Mouse (Mus musculus) liver, embryonic 14.5 days (tissue): ENCODE data around the gene Samd11.
A peak's percentile ranks its signal among the peaks of the same experiment; 100 is the strongest.

Experiments
- CTCF ChIP-seq: IDR thresholded peaks from 2 replicates; pipeline ENCODE4 v1.5.1; 2016; ENCODE audit warnings: antibody characterized with exemption, low read depth, control low read depth
- EP300 ChIP-seq: IDR thresholded peaks from 2 replicates; pipeline ENCODE4 v1.6.1; 2016; ENCODE audit warnings: antibody characterized with exemption, low read depth

- TF ChIP-seq CTCF, result no peak
- TF ChIP-seq EP300, result peak; percentile 99
These were observed 2.4 kb downstream of the Samd11 start for GRCm38 (mm10) chr4:156253043-156253442.
